Mouse (Mus musculus) thymus, postnatal 14 days (tissue): ENCODE results near the gene Abcb9.
"Not testable (repeated sequence)": the region's sequence is repeated elsewhere in the genome, so short reads cannot be mapped to it uniquely, and the experiment has no call there.

Experiments
- DNase-seq: peaks from one replicate; pipeline ENCODE4 v3.0.0; 2021

The Abcb9 gene

DNA sequence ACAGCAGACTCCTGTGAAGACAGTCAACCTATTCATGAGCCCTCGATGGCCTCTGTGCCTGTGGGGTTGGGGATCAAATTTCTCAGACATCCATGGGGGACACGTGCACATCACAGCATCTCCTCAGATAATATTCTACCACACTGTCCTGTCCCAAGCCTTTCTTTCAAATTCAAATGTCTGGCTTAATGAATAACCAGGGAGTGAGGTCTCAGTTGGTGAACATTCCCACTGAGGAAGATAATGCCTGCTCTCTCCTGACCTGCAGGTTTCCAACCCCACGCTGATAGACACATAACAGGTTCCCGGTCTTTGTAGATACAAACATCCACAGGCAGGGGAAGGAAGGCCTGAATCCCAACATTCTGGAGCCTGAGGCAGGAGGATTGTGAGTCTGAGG, 38.6 kb downstream of the Abcb9 start:
- no peak for DNase-seq

GRCm38 (mm10) chr5:124056219-124056618, 39.4 kb downstream of the Abcb9 start:
- no peak for DNase-seq

- not testable (repeated sequence) for DNase-seq
Observed at GRCm38 (mm10) chr5:124052641-124053040, 43.0 kb downstream of the Abcb9 start.

DNA sequence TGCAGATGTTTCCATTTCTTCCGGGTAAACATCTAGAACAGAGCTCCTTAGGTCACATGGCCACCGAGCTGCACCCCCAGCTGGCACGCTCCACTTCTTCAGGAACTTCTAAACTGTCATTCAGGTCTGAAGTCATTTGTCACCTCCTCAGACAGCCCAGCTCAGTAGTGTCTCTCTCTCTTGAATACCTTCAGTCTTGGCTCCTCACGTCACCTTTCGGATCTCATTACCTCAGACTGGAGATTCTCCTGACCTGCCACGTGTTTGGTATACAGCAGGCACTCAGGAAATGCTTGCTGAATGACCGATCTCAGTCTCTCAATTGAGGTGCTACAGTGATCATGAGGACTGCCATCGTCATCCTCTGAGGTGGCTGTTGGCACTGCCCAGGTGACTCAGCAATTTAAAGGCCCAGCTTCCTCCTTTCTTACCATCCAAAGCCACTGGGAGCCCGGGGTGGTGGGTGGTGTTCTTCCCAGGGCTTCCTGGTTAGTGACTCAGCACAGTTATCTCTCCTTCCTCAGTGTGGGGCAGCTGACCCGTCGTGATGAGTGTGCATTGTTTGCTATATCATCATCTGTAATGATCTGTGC, 43.6 kb downstream of the Abcb9 start:
- peak; percentile 59 for DNase-seq

GRCm38 (mm10) chr5:124050095-124051050, 45.2 kb downstream of the Abcb9 start:
- peak; percentile 76 for DNase-seq

DNA sequence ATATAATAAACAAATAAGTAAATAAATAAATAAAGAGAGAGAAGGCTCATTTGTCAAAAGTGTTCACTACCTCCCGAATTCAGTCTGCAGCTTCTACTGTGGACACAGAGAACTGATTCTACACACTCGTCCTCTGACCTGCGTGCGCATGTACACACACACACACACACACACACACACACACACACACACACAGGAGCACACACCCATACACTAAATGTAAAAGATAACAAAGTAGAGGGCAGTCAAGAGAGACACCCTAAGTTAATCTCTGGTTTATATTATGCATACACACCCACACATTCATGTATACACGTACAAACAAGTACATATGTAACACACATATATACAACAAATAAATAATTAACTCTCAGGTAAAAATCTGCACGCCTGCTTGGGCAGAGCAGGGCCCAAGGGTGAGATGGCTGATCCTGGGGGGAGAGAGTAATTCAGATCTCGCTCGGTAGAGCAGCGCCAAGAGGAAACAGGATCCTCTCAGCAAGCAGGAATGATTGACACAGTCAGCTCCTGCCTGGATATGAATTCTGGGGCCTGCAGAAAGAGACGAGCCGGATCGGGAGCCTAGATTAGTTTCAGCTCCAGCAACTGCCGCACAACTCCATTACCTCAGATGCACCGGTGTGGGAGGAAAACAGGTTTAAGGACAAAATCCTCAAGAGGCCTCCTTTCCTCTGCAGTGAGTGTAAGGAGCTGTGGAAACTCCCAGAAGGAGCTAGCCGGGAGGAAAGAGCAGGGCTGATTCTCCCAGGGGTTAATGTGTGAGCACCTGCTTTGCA, 46.2 kb downstream of the Abcb9 start:
- no peak for DNase-seq

GRCm38 (mm10) chr5:124046741-124047401, 48.7 kb downstream of the Abcb9 start:
- DNase-seq: no peak

GRCm38 (mm10) chr5:124045453-124046010, 50.1 kb downstream of the Abcb9 start:
- DNase-seq: no peak

DNA sequence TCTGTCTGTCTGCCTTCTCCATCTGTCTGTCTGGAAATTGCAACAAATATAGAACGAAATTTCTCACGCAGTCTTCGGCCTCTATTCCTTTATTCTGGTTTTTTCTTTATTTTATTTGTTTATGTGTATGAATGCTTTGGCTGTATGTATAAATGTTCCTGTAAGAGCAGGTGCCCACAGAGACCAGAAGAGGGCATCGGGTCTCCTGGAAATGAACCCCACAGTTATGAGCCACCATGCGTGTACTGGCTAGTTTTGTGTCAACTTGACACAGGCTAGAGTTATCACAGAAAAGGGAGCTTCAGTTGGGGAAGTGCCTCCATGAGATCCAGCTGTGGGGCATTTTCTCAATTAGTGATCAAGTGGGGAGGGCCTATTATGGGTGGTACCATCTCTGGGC, 51.6 kb downstream of the Abcb9 start:
- DNase-seq: no peak

- no peak for DNase-seq
Observed at GRCm38 (mm10) chr5:124043212-124043978, 52.2 kb downstream of the Abcb9 start.

DNA sequence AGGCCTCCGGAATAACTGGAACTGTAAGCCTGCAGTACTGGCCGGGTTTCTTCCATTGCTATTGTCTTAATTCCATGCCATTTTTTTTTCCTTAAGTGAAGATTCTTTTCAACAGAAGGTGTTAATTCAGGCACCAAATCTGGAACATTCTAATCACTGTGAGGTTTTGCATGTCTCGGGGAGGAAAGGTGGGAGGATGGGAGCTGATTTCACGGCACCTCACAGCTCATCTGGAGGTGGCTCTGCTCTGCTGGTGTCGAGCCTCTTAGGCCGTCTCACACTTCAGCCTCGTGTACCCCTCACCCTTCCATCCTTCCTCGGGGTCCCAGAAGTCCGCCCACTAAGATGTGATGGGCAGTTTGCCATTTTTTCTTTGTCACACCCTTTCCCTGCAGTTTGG, 54.5 kb downstream of the Abcb9 start:
- no peak for DNase-seq

DNA sequence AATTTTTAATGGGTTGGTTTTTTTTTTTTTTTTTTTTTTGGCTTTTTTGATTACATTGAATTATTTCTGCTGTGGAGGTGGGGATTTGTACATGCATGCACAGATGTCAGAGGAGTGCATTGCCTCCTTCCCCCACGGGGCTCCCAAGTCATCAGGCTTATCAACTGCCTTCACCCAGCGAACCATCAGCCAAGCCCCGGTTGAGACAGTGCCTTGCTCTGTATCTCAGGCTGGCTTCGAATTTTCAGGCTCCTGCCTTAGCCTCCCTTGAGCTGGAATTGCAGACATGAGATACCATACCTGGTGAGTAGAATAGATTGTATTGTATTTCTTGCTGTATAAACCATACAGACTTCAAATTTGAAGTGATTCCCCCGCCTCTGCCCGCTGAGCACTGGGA, 56.0 kb downstream of the Abcb9 start:
- no peak for DNase-seq

DNA sequence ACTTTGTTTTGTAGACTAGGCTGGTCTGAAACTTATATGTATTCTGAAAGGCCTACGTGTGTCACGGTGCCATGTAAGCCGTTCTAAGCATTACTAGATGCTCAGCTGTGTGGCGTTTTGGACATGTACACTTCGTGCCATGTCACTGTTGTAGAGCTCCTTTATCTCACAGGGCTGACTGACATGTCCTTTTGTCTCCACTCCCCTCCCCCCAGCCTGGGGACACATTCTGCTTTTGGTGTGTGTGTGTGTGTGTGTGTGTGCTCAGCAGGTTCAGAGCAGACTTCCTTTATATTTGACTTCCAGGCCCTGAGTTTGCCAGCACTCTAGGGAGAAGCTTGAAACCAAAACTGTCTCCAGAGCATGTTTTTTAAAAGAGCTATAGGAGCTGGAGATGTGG, 58.8 kb downstream of the Abcb9 start:
- peak; percentile 88 for DNase-seq

GRCm38 (mm10) chr5:124036341-124036740, 59.3 kb downstream of the Abcb9 start:
- no peak for DNase-seq

DNA sequence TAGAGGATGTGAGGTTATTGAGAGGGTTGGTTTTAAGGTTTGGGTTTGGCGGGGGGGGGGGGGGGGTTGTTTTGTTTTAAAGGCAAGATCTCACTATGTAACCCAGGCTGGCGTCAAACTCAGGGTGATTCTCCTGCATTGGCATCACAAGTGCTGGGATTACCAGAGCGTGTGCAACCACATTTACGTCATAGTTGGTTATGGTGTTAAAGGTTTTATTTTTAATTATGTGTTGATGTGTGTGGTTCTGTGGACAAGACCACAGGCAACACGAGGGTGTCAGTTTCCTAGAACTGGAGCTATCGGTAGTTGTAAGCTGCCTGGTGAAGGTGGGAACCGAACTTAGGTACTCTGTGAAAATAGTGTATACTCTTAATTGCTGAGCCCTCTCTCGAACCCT, 59.8 kb downstream of the Abcb9 start:
- no peak for DNase-seq

DNA sequence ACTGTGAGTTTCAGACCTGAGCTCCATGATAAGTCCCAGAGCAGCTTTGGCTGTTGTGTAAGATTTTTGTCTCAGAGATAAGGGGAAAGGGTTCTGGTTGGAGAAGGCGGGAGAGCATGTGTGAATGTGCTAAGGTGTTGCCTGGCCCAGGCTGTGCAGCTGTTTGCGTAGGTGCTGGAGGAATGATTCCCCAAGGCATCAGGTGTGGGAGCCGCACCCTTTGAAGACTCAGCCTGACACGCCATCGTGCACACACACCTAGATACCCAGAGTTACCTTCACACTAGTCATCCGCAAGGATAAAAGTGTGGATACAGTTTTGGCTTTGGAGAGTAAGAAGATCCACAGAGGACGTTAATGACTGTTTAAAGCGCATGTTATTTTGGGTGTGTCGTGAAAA, 60.2 kb downstream of the Abcb9 start:
- DNase-seq: peak; percentile 40

DNA sequence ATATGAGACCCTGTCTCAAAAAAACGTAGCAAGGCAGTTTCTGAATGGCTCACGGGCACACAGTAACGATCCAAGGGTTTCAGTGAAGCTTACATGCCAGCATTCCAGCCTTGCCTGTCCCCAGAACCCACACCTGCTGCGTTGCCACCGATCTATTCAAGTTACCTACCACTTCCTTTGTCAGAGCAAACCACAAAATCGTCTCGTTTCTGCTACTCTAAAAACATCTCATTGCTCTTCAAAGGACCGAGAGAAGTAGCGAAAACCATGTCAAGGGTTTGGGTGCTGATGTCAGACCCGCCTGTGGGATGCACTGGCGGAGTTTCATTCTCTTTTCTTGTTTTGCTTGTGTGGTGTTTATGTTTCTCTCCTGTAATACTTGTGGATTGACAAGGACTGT, 61.1 kb downstream of the Abcb9 start:
- peak; percentile 78 for DNase-seq

DNA sequence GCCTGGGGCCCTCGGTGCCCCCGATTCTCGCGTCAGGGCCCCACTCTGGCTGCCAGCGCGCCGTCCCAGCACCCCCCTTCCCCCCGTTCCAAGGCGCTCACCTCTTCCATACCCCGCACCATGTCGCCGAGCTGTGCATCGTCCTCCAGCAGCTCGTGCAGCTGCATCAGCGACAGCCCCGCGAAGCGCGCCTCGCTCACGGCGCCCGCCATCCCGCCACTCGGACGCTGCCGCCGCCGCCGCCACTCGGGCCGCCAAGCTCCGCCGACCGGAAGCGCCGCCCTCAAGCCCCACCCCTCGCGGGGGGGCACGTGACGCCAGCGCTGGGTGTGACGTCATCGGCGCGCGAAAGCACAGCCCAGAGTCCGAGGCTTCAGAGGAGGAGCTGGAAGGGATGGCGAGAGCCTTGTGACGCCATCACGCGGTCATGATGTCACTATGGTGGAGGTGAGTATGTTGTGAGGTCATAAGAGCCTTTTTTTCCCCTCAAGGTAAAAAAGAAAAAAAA, 63.5 kb downstream of the Abcb9 start, which contains the start of gene Vps37b:
Gene Vps37b, minus strand, starts transcription at position 270 of the 508 bp plus-strand sequence.
- DNase-seq: peak; percentile 92

DNA sequence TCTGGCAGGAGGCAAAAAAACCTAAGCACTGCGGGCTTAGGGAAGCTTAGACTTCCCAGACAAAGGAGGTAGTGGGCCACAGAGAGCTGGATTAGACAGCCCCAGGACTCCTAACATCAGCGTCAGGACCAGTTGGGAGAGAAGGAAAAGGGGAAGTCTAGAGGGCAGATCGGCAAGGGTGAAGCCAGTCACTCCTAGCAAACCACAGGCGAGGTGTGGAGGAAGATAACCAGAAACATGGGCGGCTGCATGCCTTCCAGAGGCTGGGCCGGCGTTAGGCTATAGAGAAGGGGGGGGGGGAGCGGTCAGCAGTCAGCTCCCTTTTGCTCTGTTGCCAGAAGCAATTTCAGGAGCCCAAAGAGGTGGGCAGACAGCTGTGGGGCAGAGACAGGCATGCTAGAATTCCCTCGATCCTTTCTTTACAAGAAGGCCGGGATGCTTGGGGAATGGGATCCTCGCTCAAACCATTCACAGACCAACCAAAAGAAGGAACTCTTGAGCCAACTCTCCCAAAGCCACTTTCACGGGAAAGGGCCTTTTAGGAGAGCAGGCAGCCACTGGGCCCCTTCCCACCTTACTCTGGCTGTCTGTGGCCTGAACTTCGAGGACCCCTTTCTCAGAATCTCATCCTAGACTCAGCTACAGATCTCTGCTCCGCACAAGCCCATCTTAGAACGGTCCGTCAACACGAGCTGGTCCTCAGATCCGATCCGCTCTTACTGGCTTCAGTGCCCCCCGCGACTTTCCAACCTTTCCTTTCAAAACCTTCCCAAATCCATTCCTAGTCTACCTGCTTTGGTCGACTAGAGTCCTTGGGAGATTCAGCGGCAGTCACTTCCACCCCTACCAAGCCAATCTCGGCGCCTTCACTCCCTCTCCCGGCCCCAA, 64.3 kb downstream of the Abcb9 start:
- no peak for DNase-seq

GRCm38 (mm10) chr5:124030386-124031067, 65.1 kb downstream of the Abcb9 start:
- no peak for DNase-seq
